Mouse (Mus musculus): Measurements from ENCODE around the gene Intu. TPM values are rescaled to one million over a fixed set of nuclear protein-coding genes. Genes with fewer than 3 reads are reported as not detected.
A peak's percentile ranks its signal among the peaks of the same experiment; 100 is the strongest.

The Intu gene
- polyA plus RNA-seq, 1 experiment from 2014 or later: 0.71 TPM

DNA sequence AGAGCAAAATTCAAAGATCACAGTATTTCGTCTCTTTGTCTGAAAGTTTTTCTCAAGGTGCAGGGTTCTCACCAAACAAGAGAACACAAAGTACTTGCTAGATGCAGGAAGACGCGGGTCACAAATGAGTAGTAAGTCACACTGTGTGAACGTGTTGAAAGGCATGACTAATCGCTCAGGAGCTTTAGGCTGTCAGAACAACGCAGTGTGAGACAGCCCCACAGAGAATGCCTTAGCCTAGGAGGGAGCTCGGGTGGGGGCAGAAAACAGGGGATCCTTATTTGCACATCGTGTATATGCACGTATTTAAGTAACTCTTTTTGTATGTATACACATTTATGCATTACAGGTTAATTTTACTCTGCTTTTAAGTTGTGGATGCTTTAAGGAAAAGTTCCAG is 155.8 kb downstream of the Intu start:
- Histone ChIP-seq H3K9ac (ENCODE audit: low read depth, low read length) (no peak overlapping the region), H3K36me3 (ENCODE audit: control insufficient read depth, insufficient read depth) (no peaks in the 10 kb centered on the region), H3K9me3 (replicated peaks; ENCODE audit: control insufficient read depth, low read length) (no peaks in the 10 kb centered on the region), H3K4me3 (ENCODE audit: low read depth, low read length) (no peak overlapping the region), H3K4me2 (ENCODE audit: low read depth, low read length) (no peak overlapping the region), H3K4me1 (ENCODE audit: control insufficient read depth, low read depth, low read length) (no peaks in the 10 kb centered on the region), H3K27me3 (ENCODE audit: control insufficient read depth, insufficient read depth, low read depth, low read length) (no peaks in the 10 kb centered on the region), H3K27ac (ENCODE audit: low read length) (no peak overlapping the region)
- no peak for ATAC-seq (ENCODE audit: low read depth)
- WGBS (ENCODE audit: insufficient replicate concordance): 63% methylated on average over 9 of the region's 9 CpGs

DNA sequence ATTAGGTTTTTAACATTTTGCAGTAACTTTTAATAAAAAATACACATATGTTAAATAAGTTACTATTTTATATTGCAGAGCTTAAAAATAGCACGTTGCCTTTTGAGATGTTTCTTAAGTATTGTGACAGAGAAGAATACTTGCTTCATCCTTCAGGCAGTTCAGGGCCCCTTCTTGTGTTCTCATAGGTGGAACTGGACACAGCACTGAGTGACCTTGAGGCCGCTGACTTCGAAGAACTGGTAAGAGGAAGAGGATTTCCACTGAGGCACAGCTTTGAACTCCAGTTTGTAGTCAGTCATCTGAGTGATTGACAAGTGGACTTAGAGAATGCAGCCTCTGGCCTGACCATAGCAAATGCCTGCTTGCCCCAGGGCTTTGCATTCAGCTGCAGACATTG is 156.5 kb downstream of the Intu start:
- Histone ChIP-seq H3K36me3 (ENCODE audit: control insufficient read depth, insufficient read depth) (no peaks in the 10 kb centered on the region), H3K27ac (ENCODE audit: low read length) (no peak overlapping the region), H3K9ac (ENCODE audit: low read depth, low read length) (no peak overlapping the region), H3K4me2 (ENCODE audit: low read depth, low read length) (no peak overlapping the region), H3K27me3 (ENCODE audit: control insufficient read depth, insufficient read depth, low read depth, low read length) (no peaks in the 10 kb centered on the region), H3K4me1 (ENCODE audit: control insufficient read depth, low read depth, low read length) (no peaks in the 10 kb centered on the region), H3K4me3 (ENCODE audit: low read depth, low read length) (no peak overlapping the region), H3K9me3 (replicated peaks; ENCODE audit: control insufficient read depth, low read length) (no peaks in the 10 kb centered on the region)
- ATAC-seq (ENCODE audit: low read depth): no peak
- WGBS (ENCODE audit: insufficient replicate concordance): 69% methylated on average over 3 of the region's 3 CpGs

DNA sequence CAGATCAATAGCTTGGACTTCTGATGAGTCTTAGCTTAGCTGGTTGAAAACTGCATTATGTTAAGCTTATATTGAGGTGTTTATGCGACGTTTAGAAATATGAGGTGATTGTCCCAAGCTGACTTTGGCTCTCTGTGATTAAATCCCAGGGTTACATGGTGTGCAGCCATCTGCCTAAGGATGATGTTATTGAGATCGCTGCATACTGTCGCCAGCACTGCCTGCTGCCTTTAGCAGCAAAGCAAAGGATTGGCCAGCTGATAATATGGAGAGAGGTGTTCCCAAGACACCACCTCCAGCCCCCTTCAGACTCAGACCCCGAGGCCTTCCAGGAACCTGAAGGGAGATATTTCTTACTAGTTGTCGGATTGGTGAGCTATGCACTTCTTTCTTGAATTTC is 160.5 kb downstream of the Intu start:
- Histone ChIP-seq H3K9me3 (replicated peaks; ENCODE audit: control insufficient read depth, low read length) (no peaks in the 10 kb centered on the region), H3K9ac (ENCODE audit: low read depth, low read length) (no peak overlapping the region), H3K36me3 (ENCODE audit: control insufficient read depth, insufficient read depth) (no peaks in the 10 kb centered on the region), H3K27ac (ENCODE audit: low read length) (no peak overlapping the region), H3K4me2 (ENCODE audit: low read depth, low read length) (no peak overlapping the region), H3K4me3 (ENCODE audit: low read depth, low read length) (no peak overlapping the region), H3K4me1 (ENCODE audit: control insufficient read depth, low read depth, low read length) (no peaks in the 10 kb centered on the region), H3K27me3 (ENCODE audit: control insufficient read depth, insufficient read depth, low read depth, low read length) (no peaks in the 10 kb centered on the region)
- ATAC-seq (ENCODE audit: low read depth): no peak
- WGBS (ENCODE audit: insufficient replicate concordance): 71% methylated on average over 6 of the region's 6 CpGs

DNA sequence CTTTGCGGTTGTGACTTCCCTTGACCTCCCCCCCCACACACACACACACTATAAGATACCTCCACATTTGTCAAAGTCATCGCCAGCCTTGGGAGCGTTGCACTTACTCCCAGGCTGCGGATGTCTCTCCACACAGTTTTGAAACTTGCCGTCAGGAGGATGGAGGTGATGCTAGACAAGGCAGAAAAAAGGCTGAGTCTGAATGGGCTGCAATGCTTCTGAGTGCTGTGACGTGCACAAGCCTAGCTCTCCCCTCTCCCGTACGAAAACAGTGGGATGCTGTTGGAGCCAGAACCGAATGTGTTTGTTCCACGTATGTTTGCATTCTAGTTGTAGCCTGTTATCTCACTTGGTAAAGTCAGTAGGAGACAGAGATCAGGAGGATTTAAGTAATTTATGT is 162.3 kb downstream of the Intu start:
- no peaks in the 10 kb centered on the region for H3K9me3 ChIP-seq (replicated peaks; ENCODE audit: control insufficient read depth, low read length)
- no peak overlapping the region for H3K27ac ChIP-seq (ENCODE audit: low read length)
- no peaks in the 10 kb centered on the region for H3K36me3 ChIP-seq (ENCODE audit: control insufficient read depth, insufficient read depth)
- 70% methylated on average over 10 of the region's 10 CpGs for WGBS (ENCODE audit: insufficient replicate concordance)
- no peaks in the 10 kb centered on the region for H3K4me1 ChIP-seq (ENCODE audit: control insufficient read depth, low read depth, low read length)
- no peak overlapping the region for H3K4me2 ChIP-seq (ENCODE audit: low read depth, low read length)
- no peak overlapping the region for H3K4me3 ChIP-seq (ENCODE audit: low read depth, low read length)
- H3K9ac ChIP-seq (ENCODE audit: low read depth, low read length): no peak overlapping the region
- H3K27me3 ChIP-seq (ENCODE audit: control insufficient read depth, insufficient read depth, low read depth, low read length): no peaks in the 10 kb centered on the region
- no peak for ATAC-seq (ENCODE audit: low read depth)

DNA sequence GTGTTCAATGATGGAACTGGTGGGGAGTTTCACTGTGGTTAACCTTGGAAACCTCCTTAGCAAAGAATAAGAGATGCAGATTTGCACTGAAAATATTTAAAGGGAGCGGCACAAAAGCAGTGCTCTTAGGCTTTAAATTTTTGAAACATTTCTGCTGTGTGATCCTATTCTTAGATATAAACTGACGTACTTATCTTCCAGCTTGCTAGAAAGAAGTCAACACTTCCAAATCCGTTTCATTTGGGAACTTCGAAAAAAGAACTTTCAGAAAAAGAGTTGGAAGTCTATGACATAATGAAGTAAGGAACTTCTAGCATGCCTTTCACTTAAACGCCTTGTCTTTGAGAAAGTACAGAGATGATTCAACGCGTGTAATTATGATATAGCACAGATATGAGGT is 162.9 kb downstream of the Intu start:
- WGBS (ENCODE audit: insufficient replicate concordance): 45% methylated on average over 7 of the region's 7 CpGs
- H3K27me3 ChIP-seq (ENCODE audit: control insufficient read depth, insufficient read depth, low read depth, low read length): no peaks in the 10 kb centered on the region
- H3K27ac ChIP-seq (ENCODE audit: low read length): no peak overlapping the region
- H3K9ac ChIP-seq (ENCODE audit: low read depth, low read length): no peak overlapping the region
- no peaks in the 10 kb centered on the region for H3K4me1 ChIP-seq (ENCODE audit: control insufficient read depth, low read depth, low read length)
- no peak overlapping the region for H3K4me2 ChIP-seq (ENCODE audit: low read depth, low read length)
- no peaks in the 10 kb centered on the region for H3K36me3 ChIP-seq (ENCODE audit: control insufficient read depth, insufficient read depth)
- ATAC-seq (ENCODE audit: low read depth): no peak
- H3K4me3 ChIP-seq (ENCODE audit: low read depth, low read length): no peak overlapping the region
- no peaks in the 10 kb centered on the region for H3K9me3 ChIP-seq (replicated peaks; ENCODE audit: control insufficient read depth, low read length)

DNA sequence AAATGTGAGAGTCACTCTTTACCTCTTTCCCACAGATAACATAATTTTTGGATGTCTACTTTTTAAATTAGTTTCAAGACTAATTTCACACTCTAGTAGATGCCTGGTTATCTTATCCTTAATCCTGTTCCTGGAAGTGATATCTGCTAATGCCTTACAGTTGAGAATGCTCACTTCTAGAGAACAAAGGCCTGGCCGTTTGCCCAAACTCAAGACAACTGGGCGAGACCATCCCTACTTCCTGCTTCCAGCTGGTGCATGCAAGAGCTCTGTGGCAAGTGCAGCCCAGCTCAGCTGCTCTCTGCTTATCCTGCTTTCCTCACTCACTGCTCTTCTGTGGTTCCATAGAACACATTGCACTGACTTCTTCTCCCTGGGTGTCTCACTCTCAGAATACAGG is 163.4 kb downstream of the Intu start:
- Histone ChIP-seq H3K4me2 (ENCODE audit: low read depth, low read length) (no peak overlapping the region), H3K27ac (ENCODE audit: low read length) (no peak overlapping the region), H3K36me3 (ENCODE audit: control insufficient read depth, insufficient read depth) (no peaks in the 10 kb centered on the region), H3K9me3 (replicated peaks; ENCODE audit: control insufficient read depth, low read length) (no peaks in the 10 kb centered on the region), H3K4me3 (ENCODE audit: low read depth, low read length) (no peak overlapping the region), H3K27me3 (ENCODE audit: control insufficient read depth, insufficient read depth, low read depth, low read length) (no peaks in the 10 kb centered on the region), H3K4me1 (ENCODE audit: control insufficient read depth, low read depth, low read length) (no peaks in the 10 kb centered on the region), H3K9ac (ENCODE audit: low read depth, low read length) (no peak overlapping the region)
- 13% methylated on average over 2 of the region's 2 CpGs for whole genome bisulfite sequencing (ENCODE audit: insufficient replicate concordance)
- peak; percentile 55 for ATAC-seq (ENCODE audit: low read depth)

DNA sequence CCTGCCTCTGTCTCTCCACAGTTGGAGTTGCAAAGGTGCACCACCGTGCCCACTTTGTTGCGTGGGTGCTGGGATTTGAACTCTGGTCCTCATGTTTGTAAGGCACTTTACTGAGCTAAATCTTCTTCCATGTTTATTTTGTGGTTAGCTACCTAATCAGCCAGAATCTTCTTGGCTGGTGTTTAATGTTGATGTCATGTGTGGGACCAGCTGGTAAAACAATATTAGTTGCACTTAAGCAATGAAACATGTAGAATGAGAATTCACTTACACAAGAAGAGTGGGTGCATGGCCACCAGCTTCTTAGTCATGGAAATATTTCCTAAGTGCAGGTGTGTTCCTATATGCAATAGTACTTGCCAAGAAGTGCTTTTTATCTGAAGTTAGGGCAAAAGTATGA is 164.1 kb downstream of the Intu start:
- no peak overlapping the region for H3K4me2 ChIP-seq (ENCODE audit: low read depth, low read length)
- no peaks in the 10 kb centered on the region for H3K36me3 ChIP-seq (ENCODE audit: control insufficient read depth, insufficient read depth)
- H3K4me1 ChIP-seq (ENCODE audit: control insufficient read depth, low read depth, low read length): no peaks in the 10 kb centered on the region
- H3K4me3 ChIP-seq (ENCODE audit: low read depth, low read length): no peak overlapping the region
- 82% methylated on average over 2 of the region's 2 CpGs for WGBS (ENCODE audit: insufficient replicate concordance)
- H3K9ac ChIP-seq (ENCODE audit: low read depth, low read length): no peak overlapping the region
- H3K27ac ChIP-seq (ENCODE audit: low read length): no peak overlapping the region
- no peaks in the 10 kb centered on the region for H3K9me3 ChIP-seq (replicated peaks; ENCODE audit: control insufficient read depth, low read length)
- no peak for ATAC-seq (ENCODE audit: low read depth)
- no peaks in the 10 kb centered on the region for H3K27me3 ChIP-seq (ENCODE audit: control insufficient read depth, insufficient read depth, low read depth, low read length)

DNA sequence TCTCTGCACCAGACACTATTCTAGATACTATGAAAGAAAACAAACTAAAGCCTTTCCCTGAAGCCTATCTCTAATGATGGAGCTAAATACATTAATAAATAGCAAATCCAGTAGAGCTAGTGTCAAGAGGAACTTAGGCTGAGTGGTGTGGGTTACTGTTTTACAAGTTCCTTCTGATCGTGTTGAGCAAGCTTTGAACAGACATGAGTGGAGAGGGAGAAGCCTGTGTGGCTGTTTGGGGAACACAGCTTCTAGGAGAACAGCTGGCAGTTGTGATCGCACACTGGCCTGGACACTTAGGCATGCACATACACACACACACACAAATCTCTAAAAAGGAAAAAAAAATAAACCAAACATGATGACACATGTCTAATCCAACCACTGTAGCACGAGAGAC is 167.7 kb downstream of the Intu start:
- Histone ChIP-seq H3K4me3 (ENCODE audit: low read depth, low read length) (no peak overlapping the region), H3K4me2 (ENCODE audit: low read depth, low read length) (no peak overlapping the region), H3K27me3 (ENCODE audit: control insufficient read depth, insufficient read depth, low read depth, low read length) (no peaks in the 10 kb centered on the region), H3K4me1 (ENCODE audit: control insufficient read depth, low read depth, low read length) (no peaks in the 10 kb centered on the region), H3K27ac (ENCODE audit: low read length) (no peak overlapping the region), H3K36me3 (ENCODE audit: control insufficient read depth, insufficient read depth) (no peaks in the 10 kb centered on the region), H3K9me3 (replicated peaks; ENCODE audit: control insufficient read depth, low read length) (no peaks in the 10 kb centered on the region), H3K9ac (ENCODE audit: low read depth, low read length) (no peak overlapping the region)
- WGBS (ENCODE audit: insufficient replicate concordance): 49% methylated on average over 3 of the region's 3 CpGs
- no peak for ATAC-seq (ENCODE audit: low read depth)

DNA sequence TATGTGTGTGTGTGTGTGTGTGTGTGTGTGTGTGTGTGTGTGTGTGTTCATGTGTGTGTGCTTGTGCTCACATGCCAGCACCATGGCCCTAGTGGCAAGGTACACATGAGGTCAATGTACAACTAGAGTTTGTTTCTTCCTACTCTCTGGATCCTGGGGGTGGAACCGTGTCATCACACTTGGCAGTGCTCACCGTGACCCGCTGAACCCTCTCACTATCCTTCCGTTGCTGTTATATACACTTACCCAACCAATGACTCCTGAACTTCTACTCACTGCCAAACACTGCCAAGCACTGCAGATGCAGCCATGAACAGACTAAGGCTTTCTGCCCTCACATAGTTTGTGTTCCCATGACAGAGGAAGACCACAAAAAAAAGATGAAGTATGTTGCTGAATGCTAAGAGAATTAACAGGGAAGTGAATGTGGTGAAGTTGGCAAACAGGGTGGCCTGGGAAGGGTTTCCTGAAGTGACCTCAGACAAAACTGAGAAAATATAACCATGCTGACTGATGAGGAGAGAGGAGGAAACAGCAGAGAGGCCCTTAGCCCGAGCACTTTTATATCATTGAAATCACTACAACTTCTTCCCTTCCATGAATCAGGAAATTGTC is 173.8 kb downstream of the Intu start:
- no peak overlapping the region for H3K4me3 ChIP-seq (ENCODE audit: low read depth, low read length)
- no peaks in the 10 kb centered on the region for H3K27me3 ChIP-seq (ENCODE audit: control insufficient read depth, insufficient read depth, low read depth, low read length)
- peak; percentile 87 for ATAC-seq (ENCODE audit: low read depth)
- no peaks in the 10 kb centered on the region for H3K4me1 ChIP-seq (ENCODE audit: control insufficient read depth, low read depth, low read length)
- no peak overlapping the region for H3K4me2 ChIP-seq (ENCODE audit: low read depth, low read length)
- 51% methylated on average over 5 of the region's 5 CpGs for WGBS (ENCODE audit: insufficient replicate concordance)
- no peaks in the 10 kb centered on the region for H3K9me3 ChIP-seq (replicated peaks; ENCODE audit: control insufficient read depth, low read length)
- no peaks in the 10 kb centered on the region for H3K36me3 ChIP-seq (ENCODE audit: control insufficient read depth, insufficient read depth)
- no peak overlapping the region for H3K9ac ChIP-seq (ENCODE audit: low read depth, low read length)
- no peak overlapping the region for H3K27ac ChIP-seq (ENCODE audit: low read length)
